Mouse (Mus musculus) MEL (cell line): ENCODE measurements around the gene Gspt2. TPM values are rescaled to one million over a fixed set of nuclear protein-coding genes. Genes with fewer than 3 reads are reported as not detected.
"Not testable (repeated sequence)": the region's sequence is repeated elsewhere in the genome, so short reads cannot be mapped to it uniquely, and the experiment has no call there.

Source experiments
- DNase-seq: peaks from one replicate; pipeline ENCODE4 v3.0.0; 2011; ENCODE audit warnings: low read depth, low spot score
- H3K27ac ChIP-seq: 2 replicates; pipeline ENCODE4 v1.5.1; 2012; ENCODE audit warnings: low read depth, mild to moderate bottlenecking, control low read depth, low read length, moderate library complexity; ENCODE audit not compliant: control insufficient read depth
- H3K27me3 ChIP-seq, 2 experiments: fragments of 150-350 bp in 1 of 2; sonication (generic) in 1 of 2; 2 replicates each; pipeline ENCODE4 v1.6.1; 2012; ENCODE audit warnings: low read length in 2 of 2, mild to moderate bottlenecking in 2 of 2, improper control_type of control experiment in 1 of 2, moderate library complexity in 1 of 2; ENCODE audit not compliant: insufficient read depth in 2 of 2, control insufficient read depth in 1 of 2
- H3K36me3 ChIP-seq, 2 experiments: 2 replicates each; pipeline ENCODE4 v1.6.1; 2012 to 2014; ENCODE audit warnings: low read length in 2 of 2, improper control_type of control experiment in 1 of 2, inconsistent platforms in 1 of 2, mild to moderate bottlenecking in 1 of 2; ENCODE audit not compliant: insufficient read depth in 2 of 2, control insufficient read depth in 1 of 2
- H3K4me1 ChIP-seq, 2 experiments: fragments of 150-350 bp in 1 of 2; sonication (generic) in 1 of 2; 2 replicates each; pipeline ENCODE4 v1.6.1; 2012; ENCODE audit warnings: low read length in 2 of 2, improper control_type of control experiment in 1 of 2, mild to moderate bottlenecking in 1 of 2; ENCODE audit not compliant: insufficient read depth in 2 of 2, control insufficient read depth in 1 of 2
- H3K4me3 ChIP-seq, 2 experiments: fragments of 150-350 bp in 1 of 2; sonication (generic) in 1 of 2; 2 replicates each; pipeline ENCODE4 v1.5.1; 2012; ENCODE audit warnings: low read depth in 2 of 2, low read length in 2 of 2, mild to moderate bottlenecking in 2 of 2, moderate library complexity in 2 of 2, control low read depth in 1 of 2, improper control_type of control experiment in 1 of 2; ENCODE audit not compliant: control insufficient read depth in 1 of 2, insufficient read depth in 1 of 2
- H3K79me2 ChIP-seq: 2 replicates; pipeline ENCODE4 v1.6.1; 2012; ENCODE audit warnings: mild to moderate bottlenecking, low read length, moderate library complexity; ENCODE audit not compliant: control insufficient read depth, poor library complexity, insufficient read depth
- H3K9ac ChIP-seq: 2 replicates; pipeline ENCODE4 v1.6.1; 2012; ENCODE audit warnings: low read depth, mild to moderate bottlenecking, control low read depth, low read length, moderate library complexity; ENCODE audit not compliant: control insufficient read depth, poor library complexity, severe bottlenecking
- H3K9me3 ChIP-seq: fragments of 150-350 bp; sonication (generic); replicated peaks from 2 replicates; pipeline ENCODE4 v1.6.1; 2012; ENCODE audit warnings: mild to moderate bottlenecking, low read length, improper control_type of control experiment, moderate library complexity; ENCODE audit not compliant: insufficient read depth
- SMC3 ChIP-seq: IDR thresholded peaks from 2 replicates; pipeline ENCODE4 v1.6.1; 2011; ENCODE audit warnings: low read depth, low read length, improper control_type of control experiment
- polyA plus RNA-seq, 2 experiments: library from polyadenylated mRNA; stranded (reverse) in 1 of 2; unstranded in 1 of 2; fragments of >175 nt in 1 of 2; fragments of >200 nt in 1 of 2; gene quantifications; 2 replicates each; pipeline versions ENCODE4 v1.2.1 to v1.2.4; 2012; ENCODE audit warnings: low replicate concordance in 2 of 2, low read depth in 1 of 2; ENCODE audit not compliant: insufficient read length in 2 of 2, insufficient read depth in 1 of 2, missing spikeins in 1 of 2
- total RNA-seq: library from RNA; depleted of rRNA; stranded (reverse); fragments of 300-350 nt; gene quantifications from 2 replicates; pipeline ENCODE4 v1.2.3, GENCODE M21; 2012; rRNA removed

Gspt2 gene
- total and polyA plus RNA-seq, 3 experiments, result not detected

GRCm38 (mm10) chrX:94689593-94689992, 53.7 kb downstream of the Gspt2 start:
- H3K27ac ChIP-seq, result not testable (repeated sequence)

More at GRCm38 (mm10) chrX:94689593-94689992, 53.7 kb downstream of the Gspt2 start:
- H3K4me1 ChIP-seq, H3K4me3 ChIP-seq, DNase-seq, H3K79me2 ChIP-seq, H3K27me3 ChIP-seq, H3K9ac ChIP-seq, H3K36me3 ChIP-seq, H3K9me3 ChIP-seq: not testable (repeated sequence)
- peak; percentile 21; the same call in 1 of the 2 replicates for TF ChIP-seq SMC3

Other genes with a start within 250 kb of the Gspt2 start
- gene Maged1, start 93.9 kb upstream of the Gspt2 start, total RNA-seq, result 12.1 and 12.9 TPM in 2 replicates
- gene Maged1, start 93.9 kb upstream of the Gspt2 start, polyA plus RNA-seq, result 10 to 100 TPM in 1 of 2 experiments, not detected in 1; 30.4 TPM
- 4.6 and 4.8 TPM in 2 replicates for gene Zxdb, start 88.5 kb downstream of the Gspt2 start, total RNA-seq
- 1 to 10 TPM in 1 of 2 experiments, not detected in 1; 2.0 TPM for gene Zxdb, start 88.5 kb downstream of the Gspt2 start, polyA plus RNA-seq